Mouse (Mus musculus): ENCODE results near the gene Vmp1.

DNA sequence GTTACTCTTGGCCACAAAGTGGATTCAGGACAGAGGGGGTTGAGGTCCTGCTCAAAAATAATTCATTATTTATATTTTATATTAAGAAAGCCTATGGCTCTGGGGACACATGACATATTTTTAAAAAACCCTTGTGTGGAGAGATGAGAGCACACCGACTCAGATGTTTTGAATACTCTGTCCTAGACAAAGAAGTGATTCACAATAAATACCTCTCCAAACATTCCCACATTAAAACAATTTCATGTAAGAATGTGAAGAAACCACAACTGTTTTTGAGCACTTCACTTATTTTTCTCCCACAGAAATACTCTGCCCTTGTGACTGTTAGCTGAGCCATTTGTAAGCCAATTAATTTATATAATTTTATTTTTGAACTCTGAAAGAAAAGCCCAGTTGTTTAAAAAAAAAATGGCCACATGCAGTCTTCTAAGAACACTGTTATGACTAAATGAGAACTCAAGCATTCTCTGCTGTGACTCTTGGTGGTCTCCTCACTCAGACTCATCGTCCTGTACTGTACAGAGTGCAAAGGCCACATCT lies 75.8 kb downstream of the Vmp1 start:
- TF ChIP-seq CTCF (IDR thresholded peaks at IDR 0.05; ENCODE audit: borderline replicate concordance, insufficient read depth, low read length) (no peak), POLR2A (IDR thresholded peaks at IDR 0.05; ENCODE audit: low read depth, low read length) (no peak)
